Mouse (Mus musculus): ENCODE results near the gene Olfr723. TPM values are rescaled to one million over a fixed set of nuclear protein-coding genes. Genes with fewer than 3 reads are reported as not detected.
"Not testable (repeated sequence)": the region's sequence is repeated elsewhere in the genome, so short reads cannot be mapped to it uniquely, and the experiment has no call there.

Olfr723 gene
- total RNA-seq (2012; rRNA removed) (not detected in 2 replicates), total RNA-seq (2014; rRNA removed) (not detected in 2 replicates), polyA plus RNA-seq (2012; ENCODE audit: insufficient read length, low read depth) (not detected in 2 replicates)

DNA sequence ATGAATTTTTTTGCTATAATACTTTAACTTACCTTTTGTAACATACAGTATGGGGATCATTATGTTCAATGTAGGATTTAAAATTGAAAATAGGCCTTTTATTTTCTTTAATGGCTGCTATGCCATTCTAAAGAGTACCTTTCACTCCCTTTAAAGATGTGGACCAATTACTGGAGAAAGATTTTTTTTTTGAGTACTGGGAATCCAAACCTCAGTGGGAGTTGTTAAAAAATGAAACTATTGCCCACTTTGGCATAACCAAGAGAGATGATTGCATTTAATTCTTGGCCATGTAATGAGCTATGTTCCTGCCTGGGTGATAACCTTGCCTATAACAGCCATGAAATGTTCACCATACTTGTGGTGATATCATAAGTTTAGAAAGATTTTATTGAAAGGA is at the start of gene Olfr723:
TSS of gene Olfr723 (minus strand) at position 101 of the 400 bp plus-strand sequence.
- H3K9me3 ChIP-seq (replicated peaks; ENCODE audit: low read length); H3K79me2 ChIP-seq (replicated peaks; ENCODE audit: control insufficient read depth, extremely low read depth, insufficient read depth, poor library complexity, severe bottlenecking); DNase-seq (ENCODE audit: extremely low read depth); H3K4me3 ChIP-seq (replicated peaks in 1 of 3; ENCODE audit: low read depth in 2 of 3, low read length in 2 of 3, poor library complexity in 1 of 3); H3K9ac ChIP-seq (ENCODE audit: insufficient read depth, low read depth); in situ Hi-C loops (cut with MboI; ENCODE audit: low pct_ligation_motif_present, low pct_unique_long_range_greater_than_20kb, low sequenced_read_pairs); H3K36me3 ChIP-seq (replicated peaks in 1 of 2; ENCODE audit: control insufficient read depth in 1 of 2, insufficient read depth in 1 of 2, low read length in 1 of 2); dilution Hi-C loops (cut with MboI; ENCODE audit: extremely low pct_ligation_motif_present, extremely low pct_unique_long_range_greater_than_20kb, low sequenced_read_pairs); H3K4me2 ChIP-seq (ENCODE audit: insufficient read depth, low read depth, poor library complexity, severe bottlenecking); H3K27me3 ChIP-seq (replicated peaks); H3K27ac ChIP-seq (ENCODE audit: insufficient read depth, low read depth); H3K4me1 ChIP-seq (ENCODE audit: control insufficient read depth in 1 of 2, insufficient read depth in 2 of 2): not testable (repeated sequence)

DNA sequence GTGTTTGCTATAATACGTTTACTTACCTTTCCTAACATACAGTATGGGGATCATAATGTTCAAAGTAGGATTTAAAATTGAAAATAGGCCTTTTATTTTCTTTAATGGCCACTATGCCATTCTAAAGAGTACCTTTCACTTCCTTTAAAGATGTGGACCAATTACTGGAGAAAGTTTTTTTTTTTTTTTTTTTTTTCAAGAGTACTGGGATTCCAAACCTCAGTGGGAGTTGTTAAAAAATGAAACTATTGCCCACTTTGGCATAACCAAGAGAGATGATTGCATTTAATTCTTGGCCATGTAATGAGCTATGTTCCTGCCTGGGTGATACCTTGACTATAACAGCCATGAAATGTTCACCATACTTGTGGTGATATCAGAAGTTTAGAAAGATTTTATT is 31.6 kb upstream of the Olfr723 start, which contains the start of gene Olfr724:
TSS of gene Olfr724 (minus strand) at position 101 of the 400 bp plus-strand sequence.
- H3K27me3 ChIP-seq (replicated peaks); H3K4me3 ChIP-seq (replicated peaks in 1 of 3; ENCODE audit: low read depth in 2 of 3, low read length in 2 of 3, poor library complexity in 1 of 3); H3K36me3 ChIP-seq (replicated peaks in 1 of 2; ENCODE audit: control insufficient read depth in 1 of 2, insufficient read depth in 1 of 2, low read length in 1 of 2); H3K4me2 ChIP-seq (ENCODE audit: insufficient read depth, low read depth, poor library complexity, severe bottlenecking); H3K4me1 ChIP-seq (ENCODE audit: control insufficient read depth in 1 of 2, insufficient read depth in 2 of 2); in situ Hi-C loops (cut with MboI; ENCODE audit: low pct_ligation_motif_present, low pct_unique_long_range_greater_than_20kb, low sequenced_read_pairs); H3K79me2 ChIP-seq (replicated peaks; ENCODE audit: control insufficient read depth, extremely low read depth, insufficient read depth, poor library complexity, severe bottlenecking); dilution Hi-C loops (cut with MboI; ENCODE audit: extremely low pct_ligation_motif_present, extremely low pct_unique_long_range_greater_than_20kb, low sequenced_read_pairs); DNase-seq (ENCODE audit: extremely low read depth); H3K27ac ChIP-seq (ENCODE audit: insufficient read depth, low read depth); H3K9ac ChIP-seq (ENCODE audit: insufficient read depth, low read depth); H3K9me3 ChIP-seq (replicated peaks; ENCODE audit: low read length): not testable (repeated sequence)

GRCm38 (mm10) chr14:49955890-49956289 is 24.3 kb upstream of the Olfr723 start:
- dilution Hi-C loops (cut with MboI; ENCODE audit: extremely low pct_ligation_motif_present, extremely low pct_unique_long_range_greater_than_20kb, low sequenced_read_pairs) = no loop called here
- Histone ChIP-seq H3K79me2 (replicated peaks; ENCODE audit: control insufficient read depth, extremely low read depth, insufficient read depth, poor library complexity, severe bottlenecking) (no peaks in the 10 kb centered on the region), H3K9me3 (replicated peaks; ENCODE audit: low read length) (no peaks in the 10 kb centered on the region), H3K4me1 (ENCODE audit: control insufficient read depth in 1 of 2, insufficient read depth in 2 of 2) (no peaks in the 10 kb centered on the region), H3K9ac (ENCODE audit: insufficient read depth, low read depth) (no peak overlapping the region), H3K4me2 (ENCODE audit: insufficient read depth, low read depth, poor library complexity, severe bottlenecking) (no peak overlapping the region), H3K27me3 (replicated peaks) (no peaks in the 10 kb centered on the region), H3K36me3 (replicated peaks in 1 of 2; ENCODE audit: control insufficient read depth in 1 of 2, insufficient read depth in 1 of 2, low read length in 1 of 2) (no peaks in the 10 kb centered on the region), H3K4me3 (replicated peaks in 1 of 3; ENCODE audit: low read depth in 2 of 3, low read length in 2 of 3, poor library complexity in 1 of 3) (no peak overlapping the region), H3K27ac (ENCODE audit: insufficient read depth, low read depth) (no peak overlapping the region)
- in situ Hi-C loops (cut with MboI; ENCODE audit: low pct_ligation_motif_present, low pct_unique_long_range_greater_than_20kb, low sequenced_read_pairs) = no loop called here
- DNase-seq (ENCODE audit: extremely low read depth) = no peak
- TF ChIP-seq ELF1 (IDR thresholded peaks at IDR 0.05; ENCODE audit: low read depth, low read length) (no peak), NRF1 (IDR thresholded peaks at IDR 0.05; ENCODE audit: low read depth, low read length) (no peak), JUND (conservative IDR thresholded peaks at IDR 0.05; ENCODE audit: low read depth, low read length) (no peak)

DNA sequence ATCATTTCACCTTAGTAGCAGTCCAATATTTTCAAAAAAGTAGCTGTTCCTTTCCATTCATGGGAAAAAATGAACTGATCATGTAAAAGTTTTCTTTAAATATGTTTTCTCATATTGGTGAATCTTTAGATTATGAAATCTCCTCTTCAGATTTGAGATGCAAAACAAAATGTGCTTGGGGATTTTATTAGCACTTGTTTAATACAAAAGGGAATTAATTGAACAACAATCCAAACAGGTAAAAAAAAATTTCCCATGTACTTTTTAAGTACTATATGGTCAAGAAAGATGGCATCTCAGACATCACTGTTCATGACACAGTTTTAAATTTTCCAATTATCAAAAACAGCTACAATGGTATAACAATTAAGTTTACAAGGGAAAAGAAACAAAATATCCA is 29.7 kb downstream of the Olfr723 start, which contains the start of gene Olfr722:
TSS of gene Olfr722 (minus strand) at position 101 of the 400 bp plus-strand sequence.
- no peak for DNase-seq (ENCODE audit: extremely low read depth)
- dilution Hi-C loops (cut with MboI; ENCODE audit: extremely low pct_ligation_motif_present, extremely low pct_unique_long_range_greater_than_20kb, low sequenced_read_pairs) (no loop called here), in situ Hi-C loops (cut with MboI; ENCODE audit: low pct_ligation_motif_present, low pct_unique_long_range_greater_than_20kb, low sequenced_read_pairs) (no loop called here)
- H3K27ac ChIP-seq (ENCODE audit: insufficient read depth, low read depth) = no peak within 1 kb of the TSS
- H3K9me3 ChIP-seq (replicated peaks; ENCODE audit: low read length) = no peaks in the 10 kb centered on the region
- H3K4me1 ChIP-seq (ENCODE audit: control insufficient read depth in 1 of 2, insufficient read depth in 2 of 2) = no peaks in the 10 kb centered on the region
- H3K4me3 ChIP-seq (replicated peaks in 1 of 3; ENCODE audit: low read depth in 2 of 3, low read length in 2 of 3, poor library complexity in 1 of 3) = no peak within 1 kb of the TSS
- H3K27me3 ChIP-seq (replicated peaks) = no peaks in the 10 kb centered on the region
- H3K36me3 ChIP-seq (replicated peaks in 1 of 2; ENCODE audit: control insufficient read depth in 1 of 2, insufficient read depth in 1 of 2, low read length in 1 of 2) = no peaks in the 10 kb centered on the region
- H3K79me2 ChIP-seq (replicated peaks; ENCODE audit: control insufficient read depth, extremely low read depth, insufficient read depth, poor library complexity, severe bottlenecking) = no peaks in the 10 kb centered on the region
- H3K9ac ChIP-seq (ENCODE audit: insufficient read depth, low read depth) = no peak within 1 kb of the TSS
- no peak for TF ChIP-seq USF1 (IDR thresholded peaks at IDR 0.05; ENCODE audit: low read depth, low read length)
- TF ChIP-seq JUND (conservative IDR thresholded peaks at IDR 0.05; ENCODE audit: low read depth, low read length) = no peak
- TF ChIP-seq KAT2A (IDR thresholded peaks at IDR 0.05; ENCODE audit: insufficient replicate concordance, low read length) = no peak
- TF ChIP-seq MAFK (IDR thresholded peaks at IDR 0.05; ENCODE audit: insufficient replicate concordance, low read length) = no peak
- no peak for TF ChIP-seq ETS1 (conservative IDR thresholded peaks at IDR 0.05; ENCODE audit: low read depth, low read length)
- no peak for TF ChIP-seq MYC (IDR thresholded peaks at IDR 0.05; ENCODE audit: low read depth, low read length)
- no peak for TF ChIP-seq POLR2AphosphoS2 (IDR thresholded peaks at IDR 0.05; ENCODE audit: low read depth, low read length)
- TF ChIP-seq EP300 (IDR thresholded peaks at IDR 0.05; ENCODE audit: low read length) = no peak
- no peak for TF ChIP-seq CHD2 (IDR thresholded peaks at IDR 0.05; ENCODE audit: low read length)
- no peak for TF ChIP-seq UBTF (IDR thresholded peaks at IDR 0.05; ENCODE audit: low read depth, low read length)
- TF ChIP-seq JUN (IDR thresholded peaks at IDR 0.05; ENCODE audit: insufficient read depth, low read depth, low read length) = no peak
- no peak for TF ChIP-seq MEF2A (IDR thresholded peaks at IDR 0.05; ENCODE audit: borderline replicate concordance, low read depth, low read length)
- TF ChIP-seq MXI1 (IDR thresholded peaks at IDR 0.05; ENCODE audit: low read depth, low read length) = no peak
- TF ChIP-seq RCOR1 (conservative IDR thresholded peaks at IDR 0.05; ENCODE audit: low read depth, low read length) = no peak
- no peak for TF ChIP-seq NELFE (IDR thresholded peaks at IDR 0.05; ENCODE audit: low read depth, low read length)
- no peak for TF ChIP-seq MAX (IDR thresholded peaks at IDR 0.05; ENCODE audit: low read length)
- H3K4me2 ChIP-seq (ENCODE audit: insufficient read depth, low read depth, poor library complexity, severe bottlenecking) = no peak within 1 kb of the TSS

Data from CH12.LX (cell line).